Mouse (Mus musculus): ENCODE measurements at regions not wholly inside any gene's neighbourhood (a gene's known extent, or its start where the extent isn't known, plus 50 kb on each side); places are given as distances from the start of the nearest gene placed in this dataset.

DNA sequence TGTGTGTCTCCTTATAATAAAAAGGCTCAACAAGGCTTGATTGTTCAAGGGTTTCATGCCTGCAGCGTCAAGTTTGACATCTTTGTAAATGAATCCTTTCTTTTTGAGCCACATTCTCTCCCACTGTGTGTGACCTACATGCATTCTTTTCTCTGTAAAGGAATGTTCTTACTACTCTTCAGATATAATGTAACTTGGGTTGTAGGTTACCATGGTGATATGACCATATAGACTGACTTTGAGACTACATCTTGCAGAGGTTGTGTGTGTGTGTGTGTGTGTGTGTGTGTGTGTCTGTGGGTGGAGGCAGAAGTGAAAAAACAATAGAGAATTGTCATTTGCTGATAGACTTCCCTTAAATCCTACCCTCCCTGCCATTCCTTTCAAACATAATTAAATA lies 58.5 kb upstream of the Mettl25 start:
- no peak overlapping the region for H3K27ac ChIP-seq (replicated peaks; ENCODE audit: low read depth, low read length)
- H3K9me3 ChIP-seq (ENCODE audit: control insufficient read depth, low read length), result no peaks in the 10 kb centered on the region
- DNase-seq (ENCODE audit: low spot score) (peak; percentile 3), ATAC-seq (ENCODE audit: low read depth) (no peak; the same call in 1 of the 2 replicates)
- no peaks in the 10 kb centered on the region for H3K36me3 ChIP-seq (ENCODE audit: control insufficient read depth, insufficient read depth, low read length)
- no peak overlapping the region for H3K4me3 ChIP-seq (ENCODE audit: low read depth, low read length)
- H3K27me3 ChIP-seq (replicated peaks; ENCODE audit: control insufficient read depth, insufficient read depth, low read length), result no peaks in the 10 kb centered on the region
- no peak overlapping the region for H3K4me2 ChIP-seq (ENCODE audit: low read depth, low read length)
- WGBS, result 34% methylated on average over 1 of the region's 1 CpGs
- H3K9ac ChIP-seq (ENCODE audit: low read depth, low read length), result no peak overlapping the region
- H3K4me1 ChIP-seq (ENCODE audit: control insufficient read depth, insufficient read depth, low read length), result no peaks in the 10 kb centered on the region

DNA sequence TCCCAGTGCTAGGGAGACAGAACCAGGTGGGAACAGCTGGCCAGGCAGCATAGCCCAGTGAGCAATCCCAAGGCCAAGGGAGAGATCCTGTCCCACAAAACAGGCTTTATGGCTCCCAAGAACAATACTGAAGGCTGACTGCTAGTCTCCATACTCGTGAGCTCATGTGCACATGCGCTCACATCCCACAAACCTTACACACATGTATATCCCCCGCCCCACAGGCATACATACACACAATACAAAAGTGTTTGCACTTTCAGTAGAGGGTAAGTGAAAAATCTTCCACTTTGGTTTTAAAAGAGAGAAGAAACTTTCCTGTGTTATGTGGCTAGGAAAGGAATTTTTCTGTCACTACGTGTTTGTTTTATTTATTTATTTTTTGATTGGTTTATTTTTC lies 58.0 kb upstream of the Mettl25 start:
- no peaks in the 10 kb centered on the region for H3K4me1 ChIP-seq (ENCODE audit: control insufficient read depth, insufficient read depth, low read length)
- H3K4me2 ChIP-seq (ENCODE audit: low read depth, low read length), result no peak overlapping the region
- ATAC-seq (ENCODE audit: low read depth) (no peak), DNase-seq (ENCODE audit: low spot score) (no peak)
- H3K27ac ChIP-seq (replicated peaks; ENCODE audit: low read depth, low read length), result no peak overlapping the region
- no peak overlapping the region for H3K9ac ChIP-seq (ENCODE audit: low read depth, low read length)
- 69% methylated on average over 4 of the region's 4 CpGs for WGBS
- no peaks in the 10 kb centered on the region for H3K27me3 ChIP-seq (replicated peaks; ENCODE audit: control insufficient read depth, insufficient read depth, low read length)
- H3K36me3 ChIP-seq (ENCODE audit: control insufficient read depth, insufficient read depth, low read length), result no peaks in the 10 kb centered on the region
- H3K9me3 ChIP-seq (ENCODE audit: control insufficient read depth, low read length), result no peaks in the 10 kb centered on the region
- H3K4me3 ChIP-seq (ENCODE audit: low read depth, low read length), result no peak overlapping the region

All from embryonic facial prominence, embryonic 14.5 days (tissue).